Mouse (Mus musculus) embryonic facial prominence, embryonic 11.5 days (tissue): ENCODE measurements around the gene Cfap43. TPM values are rescaled to one million over a fixed set of nuclear protein-coding genes. Genes with fewer than 3 reads are reported as not detected.

Experiments used
- ATAC-seq: fragments of 200-750 bp; cut with Nextera tagmentation; replicated peaks from 2 replicates; pipeline ENCODE4 v1.8.0; 2017; ENCODE audit warnings: low read depth; ENCODE audit not compliant: insufficient number of reproducible peaks, low FRiP score, low TSS enrichment
- DNase-seq: peaks from one replicate; pipeline ENCODE4 v3.0.0-alpha.2; 2015; ENCODE audit warnings: low spot score
- H3K27ac ChIP-seq: fragments of 300-500 bp; sonication (generic); replicated peaks from 2 replicates; pipeline ENCODE4 v1.5.1; 2014; ENCODE audit warnings: mild to moderate bottlenecking, low read depth, low read length, control low read depth
- H3K27me3 ChIP-seq: fragments of 300-500 bp; sonication (generic); 2 replicates; pipeline ENCODE4 v1.6.1; 2014; ENCODE audit warnings: mild to moderate bottlenecking, low read length, moderate library complexity, mixed read lengths; ENCODE audit not compliant: control insufficient read depth, insufficient read depth
- H3K36me3 ChIP-seq: fragments of 300-500 bp; sonication (generic); replicated peaks from 2 replicates; pipeline ENCODE4 v1.6.1; 2014; ENCODE audit warnings: low read depth, mild to moderate bottlenecking, low read length, moderate library complexity, mixed read lengths; ENCODE audit not compliant: control insufficient read depth, insufficient read depth
- H3K4me1 ChIP-seq: fragments of 300-500 bp; sonication (generic); 2 replicates; pipeline ENCODE4 v1.6.1; 2014; ENCODE audit warnings: low read length, mixed read lengths; ENCODE audit not compliant: control insufficient read depth, insufficient read depth
- H3K4me2 ChIP-seq: fragments of 300-500 bp; sonication (generic); 2 replicates; pipeline ENCODE4 v1.6.1; 2014; ENCODE audit warnings: low read depth, mild to moderate bottlenecking, control low read depth, low read length, moderate library complexity
- H3K4me3 ChIP-seq: fragments of 300-500 bp; sonication (generic); 2 replicates; pipeline ENCODE4 v1.5.1; 2014; ENCODE audit warnings: low read depth, low read length, control low read depth
- H3K9ac ChIP-seq: fragments of 300-500 bp; sonication (generic); replicated peaks from 2 replicates; pipeline ENCODE4 v1.6.1; 2014; ENCODE audit warnings: mild to moderate bottlenecking, control low read depth, low read length
- H3K9me3 ChIP-seq: fragments of 300-500 bp; sonication (generic); replicated peaks from 2 replicates; pipeline ENCODE4 v1.6.1; 2016; ENCODE audit warnings: mild to moderate bottlenecking, low read length, inconsistent platforms, mixed read lengths; ENCODE audit not compliant: control insufficient read depth
- WGBS: fragments of 180-500 bp; shearing (Covaris S2); extraction: QIAGEN DNeasy Blood & Tissue Kit; methylation state at CpG from one replicate; pipeline ENCODE4 v1.1.7; 2014; 5-methylcytosine and 5-hydroxymethylcytosine counted together
- polyA plus RNA-seq: library from polyadenylated mRNA; unstranded; fragments of >200 nt; fragmentation: Nextera tagmentation; extraction: Ambion mirVana; gene quantifications from 2 replicates; pipeline ENCODE4 v1.2.1, GENCODE M21; 2014

Cfap43 gene
- polyA plus RNA-seq, 1 experiment from 2014 or later, result not detected

DNA sequence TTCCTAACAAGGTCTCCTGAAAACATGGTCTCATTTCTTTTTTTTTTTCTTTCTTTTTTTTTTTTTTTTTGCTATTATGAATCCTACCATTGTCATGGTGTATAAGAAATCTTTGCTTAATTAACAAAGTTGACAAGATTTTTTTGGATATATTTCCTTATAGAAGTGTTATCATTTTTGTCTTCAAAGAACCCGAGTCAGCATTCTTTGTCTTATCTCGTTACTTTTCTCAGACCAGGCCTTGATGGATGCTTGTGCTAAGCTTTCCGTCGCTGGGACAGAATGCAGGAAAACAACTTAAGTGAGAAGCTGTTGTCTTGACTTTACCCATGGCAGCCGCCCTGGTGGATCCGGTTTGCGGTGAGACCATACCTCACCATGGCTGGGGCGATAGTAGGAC lies 218.6 kb downstream of the Cfap43 start:
- H3K9me3 ChIP-seq, result no peaks in the 10 kb centered on the region
- H3K4me1 ChIP-seq, result no peaks in the 10 kb centered on the region
- no peak overlapping the region for H3K4me3 ChIP-seq
- H3K27me3 ChIP-seq, result no peaks in the 10 kb centered on the region
- DNase-seq (no peak), ATAC-seq (no peak)
- no peak overlapping the region for H3K4me2 ChIP-seq
- no peak overlapping the region for H3K27ac ChIP-seq
- H3K36me3 ChIP-seq, result no peaks in the 10 kb centered on the region
- 87% methylated on average over 8 of the region's 8 CpGs for WGBS
- no peak overlapping the region for H3K9ac ChIP-seq

- Histone ChIP-seq H3K4me3 (no peak overlapping the region), H3K9ac (no peak overlapping the region), H3K36me3 (no peaks in the 10 kb centered on the region), H3K4me2 (no peak overlapping the region), H3K4me1 (no peaks in the 10 kb centered on the region), H3K27ac (no peak overlapping the region), H3K9me3 (no peaks in the 10 kb centered on the region), H3K27me3 (no peaks in the 10 kb centered on the region)
- 77% methylated on average over 9 of the region's 9 CpGs for WGBS
- no peak for DNase-seq
- no peak for ATAC-seq
These were observed 219.3 kb downstream of the Cfap43 start for GRCm38 (mm10) chr19:47699743-47700142.

DNA sequence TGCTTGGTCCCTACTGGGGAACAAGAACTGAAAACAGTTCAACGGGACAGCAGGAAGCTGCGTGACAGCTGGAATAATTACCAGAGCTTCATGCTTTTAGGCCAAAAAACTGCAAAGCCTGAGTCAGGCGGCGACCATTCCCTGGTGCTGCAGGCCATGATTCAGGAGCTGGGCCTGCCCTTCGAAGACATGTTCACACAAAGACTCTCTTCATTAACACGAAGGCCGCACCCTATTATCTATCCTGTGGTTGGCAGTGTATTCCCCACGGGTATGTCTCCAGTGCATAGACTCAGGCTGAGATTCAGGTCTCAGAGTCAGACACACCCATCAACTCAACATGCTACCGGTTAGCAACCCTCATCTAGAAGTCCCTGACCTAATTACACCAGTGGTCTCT lies 220.8 kb downstream of the Cfap43 start:
- DNase-seq, result no peak
- Histone ChIP-seq H3K27ac (no peak overlapping the region), H3K9me3 (no peaks in the 10 kb centered on the region), H3K9ac (no peak overlapping the region), H3K27me3 (no peaks in the 10 kb centered on the region), H3K4me1 (no peaks in the 10 kb centered on the region), H3K4me2 (no peak overlapping the region), H3K4me3 (no peak overlapping the region), H3K36me3 (no peaks in the 10 kb centered on the region)
- WGBS, result 60% methylated on average over 9 of the region's 9 CpGs
- ATAC-seq, result no peak

- Histone ChIP-seq H3K4me3 (no peak overlapping the region), H3K9ac (no peak overlapping the region), H3K4me2 (no peak overlapping the region), H3K4me1 (no peaks in the 10 kb centered on the region), H3K27me3 (no peaks in the 10 kb centered on the region), H3K27ac (no peak overlapping the region), H3K9me3 (no peaks in the 10 kb centered on the region), H3K36me3 (no peaks in the 10 kb centered on the region)
- no peak for DNase-seq
- WGBS, result 90% methylated on average over 11 of the region's 11 CpGs
- no peak for ATAC-seq
These were observed 222.0 kb downstream of the Cfap43 start for GRCm38 (mm10) chr19:47697067-47697466.

DNA sequence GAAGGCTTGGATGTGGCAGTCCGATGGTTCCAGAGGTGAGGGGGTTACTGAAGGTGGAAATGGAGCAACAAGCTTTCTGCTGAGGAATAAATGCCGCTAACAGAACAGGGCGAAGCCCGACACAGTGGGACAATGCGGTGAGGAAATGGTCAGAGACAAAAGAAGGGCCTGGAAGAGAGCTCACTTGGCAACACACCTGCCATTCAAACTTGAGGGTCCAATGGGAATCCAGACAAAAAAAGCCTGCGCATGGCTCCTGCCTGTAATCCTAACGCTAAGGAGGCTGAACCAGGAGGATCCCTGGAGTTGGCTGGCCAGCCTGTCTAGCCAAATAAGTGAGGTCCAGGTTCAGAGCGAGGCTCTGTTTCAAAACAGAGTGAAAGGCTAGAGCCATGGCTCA lies 222.7 kb downstream of the Cfap43 start:
- no peak for DNase-seq
- WGBS, result 92% methylated on average over 8 of the region's 8 CpGs

DNA sequence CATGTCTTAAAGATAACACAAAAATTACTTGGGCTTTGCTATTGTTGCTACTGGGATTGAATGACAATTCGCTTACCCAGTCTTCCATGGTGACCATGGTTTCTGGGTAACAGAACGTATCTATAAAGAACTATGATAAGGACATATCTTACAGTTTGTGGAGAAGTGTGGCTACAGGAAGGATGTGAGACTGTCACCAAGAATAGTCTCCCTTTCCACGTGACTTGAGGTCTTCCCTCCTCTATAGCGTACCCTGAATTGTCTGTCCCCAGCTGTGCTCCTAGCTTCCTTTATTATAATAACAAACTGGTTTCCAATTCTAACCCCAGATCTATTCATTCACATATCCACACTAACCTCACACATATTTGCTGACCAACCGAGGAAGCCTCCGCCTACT lies 223.4 kb downstream of the Cfap43 start:
- WGBS, result 92% methylated on average over 6 of the region's 6 CpGs
- Histone ChIP-seq H3K4me3 (no peak overlapping the region), H3K27me3 (no peaks in the 10 kb centered on the region), H3K27ac (no peak overlapping the region), H3K4me2 (no peak overlapping the region), H3K4me1 (no peaks in the 10 kb centered on the region), H3K9ac (no peak overlapping the region), H3K36me3 (no peaks in the 10 kb centered on the region), H3K9me3 (no peaks in the 10 kb centered on the region)
- ATAC-seq, result no peak
- DNase-seq, result no peak

More for the DNA sequence above, 222.7 kb downstream of the Cfap43 start:
- H3K9me3 ChIP-seq, result no peaks in the 10 kb centered on the region
- H3K36me3 ChIP-seq, result no peaks in the 10 kb centered on the region
- H3K4me2 ChIP-seq, result no peak overlapping the region
- ATAC-seq, result no peak
- no peaks in the 10 kb centered on the region for H3K27me3 ChIP-seq
- H3K27ac ChIP-seq, result no peak overlapping the region
- no peak overlapping the region for H3K4me3 ChIP-seq
- no peaks in the 10 kb centered on the region for H3K4me1 ChIP-seq
- no peak overlapping the region for H3K9ac ChIP-seq

GRCm38 (mm10) chr19:47691994-47692393 lies 227.1 kb downstream of the Cfap43 start, which contains the start of gene Col17a1:
Gene Col17a1 (minus strand): TSS chr19:47692094.
- Histone ChIP-seq H3K4me3 (no peak within 1 kb of the TSS), H3K4me1 (no peaks in the 10 kb centered on the region), H3K27ac (no peak within 1 kb of the TSS), H3K9me3 (no peaks in the 10 kb centered on the region), H3K27me3 (no peaks in the 10 kb centered on the region), H3K9ac (no peak within 1 kb of the TSS), H3K4me2 (no peak within 1 kb of the TSS), H3K36me3 (no peaks in the 10 kb centered on the region)
- WGBS, result 76% methylated on average over 6 of the region's 6 CpGs
- ATAC-seq (no peak), DNase-seq (no peak)

- H3K4me1 ChIP-seq, result no peaks in the 10 kb centered on the region
- ATAC-seq (no peak), DNase-seq (no peak)
- H3K4me3 ChIP-seq, result no peak overlapping the region
- H3K36me3 ChIP-seq, result no peaks in the 10 kb centered on the region
- H3K9ac ChIP-seq, result no peak overlapping the region
- H3K27me3 ChIP-seq, result no peaks in the 10 kb centered on the region
- no peak overlapping the region for H3K4me2 ChIP-seq
- no peaks in the 10 kb centered on the region for H3K9me3 ChIP-seq
- 85% methylated on average over 7 of the region's 7 CpGs for WGBS
- H3K27ac ChIP-seq, result no peak overlapping the region
These were observed 229.5 kb downstream of the Cfap43 start for GRCm38 (mm10) chr19:47689592-47689991.
